Mouse (Mus musculus) ovary, postnatal 14 days (tissue): Measurements from ENCODE around the gene Dock4.

Experiments used
- DNase-seq: peaks from one replicate; pipeline ENCODE4 v3.0.0; 2022; ENCODE audit warnings: low spot score

Gene Dock4

GRCm38 (mm10) chr12:40654312-40654711, 208.6 kb downstream of the Dock4 start:
- no peak for DNase-seq

- no peak for DNase-seq
These were observed 210.1 kb downstream of the Dock4 start for GRCm38 (mm10) chr12:40655861-40656260.

DNA sequence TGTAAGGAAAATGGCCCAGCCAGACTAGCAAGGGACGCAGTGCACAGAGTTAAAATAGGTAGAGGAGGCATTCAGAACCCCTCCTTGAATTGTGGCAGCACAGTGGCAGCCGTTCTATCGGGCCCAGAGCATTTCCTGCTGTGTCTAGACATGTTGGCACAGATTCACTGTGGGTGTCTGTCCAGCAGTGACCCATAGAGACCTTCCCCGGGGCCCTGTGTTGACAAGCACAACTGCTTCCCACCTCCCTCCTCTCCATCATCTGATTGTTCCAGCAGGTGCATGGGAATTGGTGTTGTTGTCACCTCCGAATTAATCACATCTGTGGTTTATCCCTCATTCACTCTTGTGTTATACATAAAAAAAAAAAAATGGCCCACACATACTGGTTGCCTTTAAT, 210.7 kb downstream of the Dock4 start:
- no peak for DNase-seq

- no peak for DNase-seq
These were observed 211.6 kb downstream of the Dock4 start for GRCm38 (mm10) chr12:40657229-40657885.

- DNase-seq: no peak
These were observed 213.9 kb downstream of the Dock4 start for GRCm38 (mm10) chr12:40659689-40660088.

DNA sequence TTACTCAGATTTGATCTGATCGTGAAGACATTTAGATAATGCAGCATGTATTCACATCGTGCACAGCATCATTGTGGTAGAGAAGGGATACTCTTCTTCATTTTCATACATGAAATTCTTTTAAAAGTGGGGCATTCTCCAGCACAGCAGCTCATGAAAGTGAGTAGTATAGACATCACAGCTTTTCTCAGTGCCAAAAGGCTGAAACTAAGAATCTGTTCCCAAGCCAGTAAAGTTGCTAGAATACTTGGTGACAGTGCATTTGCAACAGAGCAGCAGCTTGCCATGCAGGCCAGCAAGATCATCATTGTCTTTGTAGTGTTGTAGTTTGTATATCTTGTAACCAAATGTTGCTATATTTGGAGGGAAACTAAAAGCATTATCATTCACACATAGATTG, 223.7 kb downstream of the Dock4 start:
- DNase-seq: no peak

DNA sequence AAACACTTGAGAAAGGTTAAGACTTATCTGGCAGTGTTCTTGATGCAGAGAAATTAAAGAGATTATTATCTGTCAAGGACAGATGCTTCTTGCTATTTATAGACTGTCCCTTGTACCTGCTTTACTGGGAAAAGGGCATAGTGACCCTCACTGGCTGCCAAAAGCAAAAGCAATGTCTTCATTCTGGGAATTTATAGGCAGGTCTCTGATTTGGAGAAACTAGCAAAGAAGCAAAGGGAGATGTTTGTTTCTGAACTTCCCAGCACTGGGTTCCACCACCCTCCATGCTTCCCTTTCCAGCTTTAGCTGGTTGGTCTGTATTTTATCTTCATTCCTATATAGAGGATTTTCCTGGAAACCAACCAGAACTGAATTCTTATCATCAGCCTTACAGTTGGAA, 225.0 kb downstream of the Dock4 start:
- DNase-seq: no peak

DNA sequence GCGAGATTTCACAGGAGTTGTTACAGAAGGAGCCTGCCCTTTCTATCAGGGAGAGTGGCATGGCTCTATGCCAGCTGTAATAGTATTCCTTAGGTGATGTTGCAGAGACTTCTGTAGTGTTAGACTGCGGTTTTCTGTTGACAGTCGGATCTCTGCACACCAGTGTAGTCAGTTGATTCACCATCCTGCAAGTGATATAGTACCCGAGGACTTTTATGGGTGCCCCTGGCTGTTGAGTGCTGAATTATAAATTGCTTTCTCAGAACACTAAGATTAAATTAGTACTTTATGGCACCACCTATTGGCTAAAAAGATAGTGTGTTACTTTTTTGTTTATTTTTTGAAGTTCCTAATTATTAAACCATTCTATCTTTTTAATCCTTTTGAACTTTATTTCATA, 234.0 kb downstream of the Dock4 start:
- DNase-seq: no peak

GRCm38 (mm10) chr12:40680551-40680950, 234.8 kb downstream of the Dock4 start:
- DNase-seq: no peak

DNA sequence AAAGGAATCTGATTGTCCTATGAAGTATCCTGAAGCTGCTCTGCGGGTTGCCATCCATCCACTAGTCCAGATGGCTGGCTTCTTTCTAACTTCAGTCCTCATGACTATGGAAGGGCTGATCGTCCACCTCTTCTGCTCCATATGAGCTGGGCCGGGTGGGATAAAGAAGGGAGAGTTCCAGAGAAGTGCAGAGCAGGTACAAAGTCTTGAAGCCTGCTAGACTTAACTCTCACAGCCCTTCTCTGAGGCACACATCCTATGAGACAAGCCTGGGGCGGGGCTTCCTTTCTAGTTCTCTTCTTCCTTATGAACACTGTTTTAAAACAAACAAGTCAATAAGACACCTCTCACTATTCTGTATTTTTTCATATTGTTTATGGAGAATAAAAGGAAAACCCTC, 245.7 kb downstream of the Dock4 start:
- DNase-seq: no peak

GRCm38 (mm10) chr12:40694082-40694721, 248.4 kb downstream of the Dock4 start:
- DNase-seq: no peak

- no peak for DNase-seq
These were observed 252.6 kb downstream of the Dock4 start for GRCm38 (mm10) chr12:40698330-40698729.

DNA sequence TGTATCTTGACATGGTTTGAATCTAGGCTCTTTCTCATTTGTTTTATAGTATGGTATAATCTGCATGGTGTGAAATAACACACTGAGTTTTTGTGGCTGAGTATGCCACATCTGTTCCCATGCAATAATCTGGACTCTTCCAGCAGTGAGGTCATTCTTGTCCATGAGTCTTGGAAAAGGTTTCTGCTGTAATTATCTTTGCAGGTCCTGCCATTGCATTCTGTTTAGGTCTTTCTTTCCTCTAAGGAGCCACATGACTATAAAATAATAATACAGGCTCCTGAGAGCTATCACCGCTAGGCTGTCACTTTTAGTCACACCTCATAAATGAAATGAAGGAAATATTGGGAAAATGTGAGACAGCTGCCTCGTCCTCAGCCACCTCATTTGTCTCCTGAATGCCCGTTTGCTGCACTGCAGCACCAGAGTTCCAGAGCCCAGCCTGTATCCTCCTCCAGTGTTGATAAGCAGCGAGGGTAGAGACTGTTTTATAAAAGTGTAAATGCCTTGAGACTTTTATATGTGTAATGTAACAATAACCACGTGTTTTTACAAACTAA, 256.6 kb downstream of the Dock4 start:
- DNase-seq: no peak

DNA sequence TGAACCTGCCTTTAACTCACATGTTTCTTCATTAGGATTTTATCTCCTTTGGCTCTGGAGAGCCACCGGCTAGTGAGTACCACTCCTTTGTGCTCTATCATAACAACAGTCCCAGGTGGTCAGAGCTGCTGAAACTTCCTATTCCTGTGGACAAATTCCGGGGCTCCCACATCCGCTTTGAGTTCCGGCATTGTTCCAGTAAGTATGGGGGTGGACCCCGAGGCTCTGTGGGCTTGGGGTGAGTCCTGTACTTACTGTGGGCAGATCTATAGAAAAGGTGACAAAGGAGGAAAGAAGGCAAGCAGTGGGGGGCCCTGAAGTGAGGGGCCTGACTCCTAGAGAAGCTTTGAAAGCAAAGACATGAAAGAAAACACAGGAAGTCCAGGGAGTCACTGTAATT, 258.5 kb downstream of the Dock4 start:
- DNase-seq: no peak

GRCm38 (mm10) chr12:40707108-40707507, 261.4 kb downstream of the Dock4 start:
- no peak for DNase-seq

GRCm38 (mm10) chr12:40709094-40709493, 263.3 kb downstream of the Dock4 start:
- no peak for DNase-seq

GRCm38 (mm10) chr12:40712235-40712634, 266.5 kb downstream of the Dock4 start:
- no peak for DNase-seq

- no peak for DNase-seq
These were observed 268.5 kb downstream of the Dock4 start for GRCm38 (mm10) chr12:40714288-40714687.

DNA sequence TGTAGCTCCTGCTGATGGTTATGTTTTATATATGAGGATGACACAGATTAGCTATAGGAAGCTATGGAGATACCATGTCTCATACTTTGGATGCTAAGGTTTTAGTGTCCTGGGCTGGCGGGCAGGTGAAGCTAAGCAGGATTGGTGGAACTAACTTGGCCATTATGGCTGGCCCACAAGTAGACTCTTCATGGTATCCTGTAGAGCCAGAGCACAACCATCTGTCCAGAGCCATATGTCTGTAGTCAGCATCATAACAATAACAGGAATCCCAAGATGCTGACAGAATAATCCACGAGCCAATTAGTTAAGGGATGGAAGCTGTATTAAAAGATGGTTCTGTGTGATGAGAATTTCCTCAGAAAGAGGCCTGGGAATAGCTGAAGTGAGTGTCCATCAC, 269.4 kb downstream of the Dock4 start:
- no peak for DNase-seq

- no peak for DNase-seq
These were observed 282.6 kb downstream of the Dock4 start for GRCm38 (mm10) chr12:40728373-40728772.

DNA sequence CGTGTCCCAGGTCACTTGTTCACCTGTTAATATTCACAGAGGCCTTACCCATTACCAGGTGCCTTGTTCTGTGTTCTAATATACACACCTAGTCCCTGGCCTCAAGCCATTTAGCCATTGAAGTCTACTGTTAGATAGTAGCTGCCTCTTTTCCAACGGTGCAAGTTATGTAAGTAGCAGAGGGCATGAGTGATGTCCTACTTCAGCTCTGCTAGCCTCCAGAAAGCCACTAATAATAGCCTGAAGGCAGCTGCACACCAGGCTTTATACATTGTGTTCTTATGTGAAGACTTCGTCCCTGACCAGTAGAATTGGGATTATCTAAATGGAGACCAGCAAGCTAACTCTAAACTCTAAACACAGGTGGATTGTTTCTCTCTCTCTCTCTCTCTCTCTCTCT, 285.0 kb downstream of the Dock4 start:
- DNase-seq: no peak

- no peak for DNase-seq
These were observed 299.7 kb downstream of the Dock4 start for GRCm38 (mm10) chr12:40745501-40745900.

DNA sequence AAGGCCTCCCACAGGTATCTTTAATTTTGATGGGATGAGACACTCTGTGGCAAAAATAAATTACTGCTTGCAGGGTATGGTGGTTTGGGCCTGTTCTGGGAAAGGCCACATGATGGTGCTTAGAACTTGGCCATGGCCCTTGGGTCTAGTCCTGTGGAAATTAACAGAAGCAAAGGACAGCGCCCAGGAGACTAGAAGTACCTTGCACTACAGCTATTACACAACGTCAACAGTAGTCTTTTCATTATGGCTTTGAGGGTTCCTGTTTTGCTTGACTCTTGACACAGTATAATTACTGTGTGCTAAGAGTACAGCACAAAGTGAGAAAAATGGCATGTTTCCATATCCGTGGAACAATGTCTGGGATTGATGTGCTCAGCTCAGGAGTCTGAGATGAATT, 300.3 kb downstream of the Dock4 start:
- DNase-seq: no peak

DNA sequence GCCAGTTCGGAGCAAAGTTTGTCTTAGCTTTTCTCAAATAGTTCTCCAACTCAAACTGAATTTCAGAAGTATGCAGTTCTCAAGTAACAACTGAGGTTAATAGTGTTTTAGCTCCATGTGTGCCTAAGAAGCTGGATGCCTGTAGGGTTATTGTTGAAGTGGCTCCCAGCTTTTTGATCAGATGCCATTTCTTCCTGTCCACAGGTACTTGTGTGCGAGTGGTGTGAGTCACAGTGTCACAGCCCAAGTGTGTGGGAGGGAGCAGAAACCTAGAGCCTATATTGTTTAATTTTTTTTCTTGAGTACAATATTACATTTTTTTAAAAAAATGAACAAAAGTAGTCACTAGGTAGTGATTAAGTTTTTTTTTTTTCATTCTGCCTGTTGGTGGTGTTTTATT, 313.5 kb downstream of the Dock4 start:
- no peak for DNase-seq
